In the genomic region with DNA sequence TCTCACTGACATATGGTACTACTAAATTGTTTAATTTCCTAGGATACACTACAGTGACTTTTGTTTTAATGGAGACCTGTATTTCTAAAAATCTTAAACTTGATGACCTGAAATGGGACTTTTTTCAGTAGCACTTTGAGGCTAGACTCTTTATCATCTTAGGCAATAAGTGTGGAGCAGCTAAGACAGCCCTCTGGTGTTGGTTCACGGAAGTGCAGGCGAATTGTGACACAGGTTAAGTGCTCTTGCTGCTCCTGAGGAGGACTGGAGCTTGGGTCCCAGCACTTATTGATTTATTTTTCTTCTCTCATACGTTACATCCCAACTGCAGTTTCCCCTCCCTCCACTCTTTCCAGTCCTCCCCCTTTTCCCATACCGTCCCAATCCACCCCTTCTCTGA, we compare ENCODE assay signal across 9 mouse cellular contexts.
DNase-seq lines count a peak whose midpoint lies in the region; ATAC-seq and TF ChIP-seq lines count a peak whose summit lies in the region.
"Had no signal": no experiment of that assay in that cellular context is flagged by ENCODE, and none has a peak within 500 bp of the region (broad histone marks: within the 10 kb centered on the region; RNA-seq: fewer than 3 reads in every experiment).

No protein-coding gene starts in this region.

- ATAC-seq in kidney, embryonic 14.5 days (ENCODE audit: low FRiP score, low TSS enrichment), result no peak
- no peak; the same call in 1 of the 2 replicates for ATAC-seq in intestine, postnatal 0 days

- no peak overlapping the region for H3K4me3 ChIP-seq in kidney, embryonic 14.5 days (ENCODE audit: low read length)
- H3K4me3 ChIP-seq in bone marrow macrophage, adult 2 months (ENCODE audit: insufficient read depth, low read length), result no peak overlapping the region
- no peak overlapping the region for H3K4me3 ChIP-seq in intestine, postnatal 0 days (ENCODE audit: low read depth, low read length)
- no peak overlapping the region for H3K4me3 ChIP-seq in limb, embryonic 10.5 days
- H3K4me3 ChIP-seq: stomach, embryonic 15.5 days had no signal

- peak; percentile 61 for TF ChIP-seq CTCF in bone marrow macrophage, adult 2 months (IDR thresholded peaks at IDR 0.05; ENCODE audit: low read depth, low read length)
- peak; percentile 88 for TF ChIP-seq CTCF in intestine, postnatal 0 days (IDR thresholded peaks at IDR 0.05; ENCODE audit: low read depth)

- peak; percentile 89 for DNase-seq in kidney, adult 18-20 months
- peak; percentile 79 for DNase-seq in fibroblast of lung, adult 2 months (ENCODE audit: low read depth)
- peak; percentile 82 for DNase-seq in limb, embryonic 10.5 days (ENCODE audit: low spot score)
- DNase-seq in ovary, postnatal 36 days (ENCODE audit: low spot score), result peak; percentile 80
- DNase-seq in thymus, postnatal 14 days, result peak; percentile 89

- no peaks in the 10 kb centered on the region for H3K27me3 ChIP-seq in kidney, embryonic 14.5 days (ENCODE audit: control insufficient read depth, insufficient read depth, low read length)
- H3K27me3 ChIP-seq in intestine, postnatal 0 days (replicated peaks; ENCODE audit: control insufficient read depth, insufficient read depth, low read length), result no peaks in the 10 kb centered on the region
- no peaks in the 10 kb centered on the region for H3K27me3 ChIP-seq in limb, embryonic 10.5 days (ENCODE audit: low read depth, poor library complexity, severe bottlenecking)
- H3K27me3 ChIP-seq: stomach, embryonic 15.5 days had no signal

- no peak overlapping the region for H3K27ac ChIP-seq in kidney, embryonic 14.5 days (ENCODE audit: low read depth, low read length)
- no peak overlapping the region for H3K27ac ChIP-seq in bone marrow macrophage, adult 2 months (ENCODE audit: insufficient read depth, low read depth, low read length)
- no peak overlapping the region for H3K27ac ChIP-seq in intestine, postnatal 0 days (ENCODE audit: low read depth, low read length)
- H3K27ac ChIP-seq in limb, embryonic 10.5 days, result no peak overlapping the region
- H3K27ac ChIP-seq: stomach, embryonic 15.5 days had no signal

- no peak for TF ChIP-seq POLR2A in bone marrow macrophage, adult 2 months (IDR thresholded peaks at IDR 0.05; ENCODE audit: borderline replicate concordance, low read depth, low read length)

- H3K4me1 ChIP-seq in kidney, embryonic 14.5 days (ENCODE audit: control insufficient read depth, insufficient read depth, low read length), result no peaks in the 10 kb centered on the region
- H3K4me1 ChIP-seq in bone marrow macrophage, adult 2 months (ENCODE audit: control insufficient read depth, insufficient read depth, low read length), result no peaks in the 10 kb centered on the region
- no peaks in the 10 kb centered on the region for H3K4me1 ChIP-seq in intestine, postnatal 0 days (replicated peaks; ENCODE audit: control insufficient read depth, insufficient read depth, low read length)
- H3K4me1 ChIP-seq in limb, embryonic 10.5 days, result no peaks in the 10 kb centered on the region
- H3K4me1 ChIP-seq: stomach, embryonic 15.5 days had no signal

- no peaks in the 10 kb centered on the region for H3K9me3 ChIP-seq in kidney, embryonic 14.5 days (ENCODE audit: control insufficient read depth, low read length)
- no peaks in the 10 kb centered on the region for H3K9me3 ChIP-seq in intestine, postnatal 0 days (ENCODE audit: control insufficient read depth)
- H3K9me3 ChIP-seq in limb, embryonic 10.5 days (replicated peaks), result no peaks in the 10 kb centered on the region
- H3K9me3 ChIP-seq: stomach, embryonic 15.5 days had no signal

- no peak overlapping the region for H3K9ac ChIP-seq in kidney, embryonic 14.5 days (ENCODE audit: low read depth, low read length)
- H3K9ac ChIP-seq in intestine, postnatal 0 days (ENCODE audit: low read depth, low read length), result no peak overlapping the region
- H3K9ac ChIP-seq: stomach, embryonic 15.5 days had no signal

- H3K36me3 ChIP-seq in kidney, embryonic 14.5 days (ENCODE audit: control insufficient read depth, insufficient read depth, low read length), result no peaks in the 10 kb centered on the region
- no peaks in the 10 kb centered on the region for H3K36me3 ChIP-seq in intestine, postnatal 0 days (ENCODE audit: control insufficient read depth, insufficient read depth)
- H3K36me3 ChIP-seq in limb, embryonic 10.5 days, result no peaks in the 10 kb centered on the region
- H3K36me3 ChIP-seq: stomach, embryonic 15.5 days had no signal

- H3K4me2 ChIP-seq in kidney, embryonic 14.5 days (replicated peaks; ENCODE audit: low read depth, low read length), result no peak overlapping the region
- H3K4me2 ChIP-seq in intestine, postnatal 0 days (replicated peaks; ENCODE audit: low read depth), result no peak overlapping the region
- H3K4me2 ChIP-seq: stomach, embryonic 15.5 days had no signal

- WGBS in kidney, embryonic 14.5 days, result 34% methylated on average over 4 of the region's 4 CpGs
- WGBS in intestine, postnatal 0 days, result 21% methylated on average over 4 of the region's 4 CpGs
- 34% methylated on average over 4 of the region's 4 CpGs for WGBS in limb, embryonic 10.5 days
